Mouse (Mus musculus) mature B cell (primary cell): Measurements from ENCODE around the gene Rab15.
"Not testable (repeated sequence)": the region's sequence is repeated elsewhere in the genome, so short reads cannot be mapped to it uniquely, and the experiment has no call there.

Source experiments
- in situ Hi-C: fragments of 300-500 bp; cut with MboI; formaldehyde crosslinking; loops from 2 replicates; pipeline ENCODE4 v1.14.3; 2019

The Rab15 gene

GRCm38 (mm10) chr12:76822651-76823041 is at the start of gene Rab15:
Gene Rab15 (minus strand): TSS chr12:76822908.
- in situ Hi-C loops = no loop called here

GRCm38 (mm10) chr12:76869561-76869960 is 46.9 kb upstream of the Rab15 start:
- in situ Hi-C loops = no loop called here

- in situ Hi-C loops = no loop called here
These were observed 45.9 kb upstream of the Rab15 start for GRCm38 (mm10) chr12:76868463-76869198.

GRCm38 (mm10) chr12:76867586-76868280 is 45.0 kb upstream of the Rab15 start:
- in situ Hi-C loops = no loop called here

- in situ Hi-C loops = no loop called here
These were observed 42.6 kb upstream of the Rab15 start for GRCm38 (mm10) chr12:76865266-76865665.

- in situ Hi-C loops = no loop called here
These were observed 40.9 kb upstream of the Rab15 start for GRCm38 (mm10) chr12:76863651-76864050.

GRCm38 (mm10) chr12:76858788-76859187 is 36.1 kb upstream of the Rab15 start:
- in situ Hi-C loops = not testable (repeated sequence)

GRCm38 (mm10) chr12:76857087-76857486 is 34.4 kb upstream of the Rab15 start:
- in situ Hi-C loops = no loop called here

GRCm38 (mm10) chr12:76853378-76854142 is 30.9 kb upstream of the Rab15 start:
- in situ Hi-C loops = no loop called here

- in situ Hi-C loops = no loop called here
These were observed 29.7 kb upstream of the Rab15 start for GRCm38 (mm10) chr12:76852419-76852818.

- in situ Hi-C loops = no loop called here
These were observed 21.8 kb upstream of the Rab15 start for GRCm38 (mm10) chr12:76844346-76845061.

- in situ Hi-C loops = no loop called here
These were observed 17.4 kb upstream of the Rab15 start for GRCm38 (mm10) chr12:76840081-76840480.

- in situ Hi-C loops = no loop called here
These were observed 16.6 kb upstream of the Rab15 start for GRCm38 (mm10) chr12:76839298-76839697.

- in situ Hi-C loops = no loop called here
These were observed 15.3 kb upstream of the Rab15 start for GRCm38 (mm10) chr12:76837844-76838650.

GRCm38 (mm10) chr12:76837101-76837843 is 14.6 kb upstream of the Rab15 start:
- in situ Hi-C loops = no loop called here

- in situ Hi-C loops = no loop called here
These were observed 10.0 kb upstream of the Rab15 start for GRCm38 (mm10) chr12:76832704-76833103.

GRCm38 (mm10) chr12:76825283-76825682 is 2.6 kb upstream of the Rab15 start:
- in situ Hi-C loops = no loop called here

GRCm38 (mm10) chr12:76822002-76822650 is 582 bp downstream of the Rab15 start:
- in situ Hi-C loops = no loop called here

- in situ Hi-C loops = no loop called here
These were observed 2.1 kb downstream of the Rab15 start for GRCm38 (mm10) chr12:76820615-76821014.

GRCm38 (mm10) chr12:76819816-76820215 is 2.9 kb downstream of the Rab15 start:
- in situ Hi-C loops = no loop called here
